9 mouse cellular contexts compared by ENCODE assay signal in genomic region chr7:127589637-127590036, GRCm38 (mm10). TPM values are rescaled to one million over a fixed set of nuclear protein-coding genes. Genes with fewer than 3 reads are reported as not detected.
DNase-seq lines count a peak whose midpoint lies in the region; ATAC-seq and TF ChIP-seq lines count a peak whose summit lies in the region.
"Had no signal": no experiment of that assay in that cellular context is flagged by ENCODE, and none has a peak within 500 bp of the region (broad histone marks: within the 10 kb centered on the region; RNA-seq: fewer than 3 reads in every experiment).

No protein-coding gene starts in this region.

- H3K4me2 ChIP-seq in lung, embryonic 15.5 days: peak overlapping the region; percentile 86
- no peak overlapping the region; the same call in 1 of the 2 replicates for H3K4me2 ChIP-seq in forebrain, embryonic 11.5 days (ENCODE audit: low read depth, low read length, severe bottlenecking)
- peak overlapping the region; percentile 90 for H3K4me2 ChIP-seq in limb, embryonic 12.5 days

- 91% methylated on average over 9 of the region's 9 CpGs for WGBS in lung, embryonic 15.5 days
- 87% methylated on average over 9 of the region's 9 CpGs for WGBS in forebrain, embryonic 11.5 days
- WGBS in limb, embryonic 12.5 days: 91% methylated on average over 9 of the region's 9 CpGs
- 92% methylated on average over 9 of the region's 9 CpGs for WGBS in small intestine, adult 2 months

- H3K4me3 ChIP-seq in lung, embryonic 15.5 days: peak overlapping the region; percentile 65
- H3K4me3 ChIP-seq in forebrain, embryonic 11.5 days (ENCODE audit: low read depth, low read length): peak overlapping the region; percentile 89; the same call in 1 of the 2 replicates
- peak overlapping the region; percentile 84 for H3K4me3 ChIP-seq in limb, embryonic 12.5 days (replicated peaks)
- H3K4me3 ChIP-seq in small intestine, adult 2 months (ENCODE audit: low read depth, low read length): peak overlapping the region; percentile 91

- intact Hi-C loops in left cerebral cortex, postnatal 10 days (cut with DNase I): no loop called here

- peaks cover 17% of the 10 kb centered on the region for H3K4me1 ChIP-seq in lung, embryonic 15.5 days
- H3K4me1 ChIP-seq in forebrain, embryonic 11.5 days (replicated peaks; ENCODE audit: control insufficient read depth, insufficient read depth, low read length): peaks cover 8% of the 10 kb centered on the region
- peaks cover 18% of the 10 kb centered on the region for H3K4me1 ChIP-seq in limb, embryonic 12.5 days (replicated peaks)
- H3K4me1 ChIP-seq in small intestine, adult 2 months (ENCODE audit: control insufficient read depth, insufficient read depth, insufficient read length, low read length): peaks cover 9% of the 10 kb centered on the region; the same call in 1 of the 2 replicates

- no peaks in the 10 kb centered on the region for H3K27me3 ChIP-seq in lung, embryonic 15.5 days
- H3K27me3 ChIP-seq in forebrain, embryonic 11.5 days (ENCODE audit: control insufficient read depth, insufficient read depth, low read length): no peaks in the 10 kb centered on the region
- no peaks in the 10 kb centered on the region for H3K27me3 ChIP-seq in limb, embryonic 12.5 days
- no peaks in the 10 kb centered on the region for H3K27me3 ChIP-seq in small intestine, adult 2 months (ENCODE audit: control insufficient read depth, insufficient read depth, low read length)

- peaks cover 50% of the 10 kb centered on the region for H3K36me3 ChIP-seq in lung, embryonic 15.5 days
- H3K36me3 ChIP-seq in forebrain, embryonic 11.5 days (ENCODE audit: control insufficient read depth, insufficient read depth, low read length): peaks cover 7% of the 10 kb centered on the region; the same call in 1 of the 2 replicates
- H3K36me3 ChIP-seq in limb, embryonic 12.5 days: peaks cover 54% of the 10 kb centered on the region
- H3K36me3 ChIP-seq in small intestine, adult 2 months (ENCODE audit: control insufficient read depth, insufficient read depth, low read length): peaks cover 44% of the 10 kb centered on the region

- no peak for TF ChIP-seq POLR2A in small intestine, adult 2 months (IDR thresholded peaks at IDR 0.05; ENCODE audit: low read depth, low read length)

- H3K9me3 ChIP-seq in lung, embryonic 15.5 days: no peaks in the 10 kb centered on the region
- no peaks in the 10 kb centered on the region for H3K9me3 ChIP-seq in forebrain, embryonic 11.5 days (ENCODE audit: control insufficient read depth, low read length)
- no peaks in the 10 kb centered on the region for H3K9me3 ChIP-seq in limb, embryonic 12.5 days

- peak overlapping the region; percentile 79 for H3K9ac ChIP-seq in lung, embryonic 15.5 days
- H3K9ac ChIP-seq in forebrain, embryonic 11.5 days (ENCODE audit: low read length): no peak overlapping the region; the same call in 1 of the 2 replicates
- no peak overlapping the region for H3K9ac ChIP-seq in limb, embryonic 12.5 days (replicated peaks)

- no peak for ATAC-seq in lung, embryonic 15.5 days (ENCODE audit: borderline replicate concordance, extremely low read depth, low FRiP score, low TSS enrichment)
- no peak for ATAC-seq in forebrain, embryonic 11.5 days (replicated peaks; ENCODE audit: low FRiP score)
- no peak for ATAC-seq in limb, embryonic 12.5 days (ENCODE audit: insufficient number of reproducible peaks, insufficient read depth, low FRiP score, low TSS enrichment, low read depth)

- DNase-seq in lung, postnatal 25 days (ENCODE audit: low spot score): no peak
- DNase-seq in forebrain, embryonic 11.5 days (ENCODE audit: low spot score): no peak
- no peak for DNase-seq in left cerebral cortex, postnatal 10 days (ENCODE audit: extremely low spot score in 1 of 2, low spot score in 2 of 2)
- no peak for DNase-seq in adrenal gland, adult 8-10 months
- DNase-seq in B cell, adult 2 months: no peak

- no peak overlapping the region for H3K27ac ChIP-seq in lung, embryonic 15.5 days
- H3K27ac ChIP-seq in forebrain, embryonic 11.5 days (ENCODE audit: low read depth, low read length): no peak overlapping the region
- H3K27ac ChIP-seq in limb, embryonic 12.5 days: no peak overlapping the region
- H3K27ac ChIP-seq in small intestine, adult 2 months (ENCODE audit: insufficient read depth, low read depth, low read length): no peak overlapping the region

- TF ChIP-seq CTCF in small intestine, adult 2 months (IDR thresholded peaks at IDR 0.05; ENCODE audit: extremely low read depth, insufficient read length, insufficient replicate concordance, low read depth, low read length): no peak

RNA-seq across cellular contexts. Expression of gene Rnf40, which starts 1.1 kb away (rescaled TPM):
- 46.9 and 49.0 TPM in 2 replicates for polyA plus RNA-seq in lung, embryonic 15.5 days (2015; fragmentation: Nextera tagmentation; extraction: Ambion mirVana)
- 59.1 and 66.3 TPM in 2 replicates for polyA plus RNA-seq in forebrain, embryonic 11.5 days (2014; fragmentation: Nextera tagmentation; extraction: Ambion mirVana)
- polyA plus RNA-seq in limb, embryonic 12.5 days (2016; fragmentation: Nextera tagmentation; extraction: Ambion mirVana): 61.6 and 66.6 TPM in 2 replicates
- 10.6 and 20.6 TPM in 2 replicates for polyA plus RNA-seq in small intestine, adult 2 months (2012; rRNA removed)
- 10 to 100 TPM; 63.8 to 64.1 TPM for total RNA-seq in left cerebral cortex, postnatal 10 days (2021)
- total RNA-seq in adrenal gland, adult 8-10 months (2022): 10 to 100 TPM; 50.1 to 81.9 (median 70.9) TPM

RNA-seq across cellular contexts. Expression of gene Ccdc189, which starts 1.2 kb away (rescaled TPM):
- 12.8 and 15.7 TPM in 2 replicates for polyA plus RNA-seq in lung, embryonic 15.5 days (2015; fragmentation: Nextera tagmentation; extraction: Ambion mirVana)
- polyA plus RNA-seq in forebrain, embryonic 11.5 days (2014; fragmentation: Nextera tagmentation; extraction: Ambion mirVana): 13.5 and 17.7 TPM in 2 replicates
- polyA plus RNA-seq in limb, embryonic 12.5 days (2016; fragmentation: Nextera tagmentation; extraction: Ambion mirVana): 12.1 and 13.1 TPM in 2 replicates
- polyA plus RNA-seq in small intestine, adult 2 months (2012; rRNA removed): 1.5 TPM in 2 replicates
- total RNA-seq in left cerebral cortex, postnatal 10 days (2021): 1 to 10 TPM; 8.1 to 8.3 TPM
- total RNA-seq in adrenal gland, adult 8-10 months (2022): 10 to 100 TPM in 2 of 4 experiments, 1 to 10 TPM in 2; 8.8 to 13.0 (median 10.5) TPM

RNA-seq across cellular contexts. Expression of gene Phkg2, which starts 16.5 kb away (rescaled TPM):
- polyA plus RNA-seq in lung, embryonic 15.5 days (2015; fragmentation: Nextera tagmentation; extraction: Ambion mirVana): 34.0 and 40.5 TPM in 2 replicates
- polyA plus RNA-seq in forebrain, embryonic 11.5 days (2014; fragmentation: Nextera tagmentation; extraction: Ambion mirVana): 57.9 and 60.5 TPM in 2 replicates
- 40.4 and 42.2 TPM in 2 replicates for polyA plus RNA-seq in limb, embryonic 12.5 days (2016; fragmentation: Nextera tagmentation; extraction: Ambion mirVana)
- polyA plus RNA-seq in small intestine, adult 2 months (2012; rRNA removed): 23.3 and 43.2 TPM in 2 replicates
- 10 to 100 TPM; 71.4 to 76.7 TPM for total RNA-seq in left cerebral cortex, postnatal 10 days (2021)
- total RNA-seq in adrenal gland, adult 8-10 months (2022): 10 to 100 TPM; 50.0 to 65.5 (median 55.9) TPM

RNA-seq across cellular contexts. Expression of gene Zfp629, which starts 26.0 kb away (rescaled TPM):
- 12.1 and 12.2 TPM in 2 replicates for polyA plus RNA-seq in lung, embryonic 15.5 days (2015; fragmentation: Nextera tagmentation; extraction: Ambion mirVana)
- 33.4 and 36.6 TPM in 2 replicates for polyA plus RNA-seq in forebrain, embryonic 11.5 days (2014; fragmentation: Nextera tagmentation; extraction: Ambion mirVana)
- polyA plus RNA-seq in limb, embryonic 12.5 days (2016; fragmentation: Nextera tagmentation; extraction: Ambion mirVana): 26.1 and 30.1 TPM in 2 replicates
- polyA plus RNA-seq in small intestine, adult 2 months (2012; rRNA removed): 4.4 and 5.5 TPM in 2 replicates
- total RNA-seq in left cerebral cortex, postnatal 10 days (2021): 10 to 100 TPM; 22.3 to 29.8 TPM
- 10 to 100 TPM; 16.5 to 28.8 (median 23.3) TPM for total RNA-seq in adrenal gland, adult 8-10 months (2022)

RNA-seq across cellular contexts. Expression of gene Tmem265, which starts 28.4 kb away (rescaled TPM):
- 4.7 and 7.7 TPM in 2 replicates for polyA plus RNA-seq in lung, embryonic 15.5 days (2015; fragmentation: Nextera tagmentation; extraction: Ambion mirVana)
- 10.2 and 13.0 TPM in 2 replicates for polyA plus RNA-seq in forebrain, embryonic 11.5 days (2014; fragmentation: Nextera tagmentation; extraction: Ambion mirVana)
- polyA plus RNA-seq in limb, embryonic 12.5 days (2016; fragmentation: Nextera tagmentation; extraction: Ambion mirVana): 5.3 and 8.1 TPM in 2 replicates
- 3.0 and 4.8 TPM in 2 replicates for polyA plus RNA-seq in small intestine, adult 2 months (2012; rRNA removed)
- 1 to 10 TPM; 1.8 to 4.9 TPM for total RNA-seq in left cerebral cortex, postnatal 10 days (2021)
- total RNA-seq in adrenal gland, adult 8-10 months (2022): not detected
- total RNA-seq: gastrocnemius, postnatal 36 days had no signal
